29 mouse cellular contexts compared by ENCODE assay signal in the genomic region with DNA sequence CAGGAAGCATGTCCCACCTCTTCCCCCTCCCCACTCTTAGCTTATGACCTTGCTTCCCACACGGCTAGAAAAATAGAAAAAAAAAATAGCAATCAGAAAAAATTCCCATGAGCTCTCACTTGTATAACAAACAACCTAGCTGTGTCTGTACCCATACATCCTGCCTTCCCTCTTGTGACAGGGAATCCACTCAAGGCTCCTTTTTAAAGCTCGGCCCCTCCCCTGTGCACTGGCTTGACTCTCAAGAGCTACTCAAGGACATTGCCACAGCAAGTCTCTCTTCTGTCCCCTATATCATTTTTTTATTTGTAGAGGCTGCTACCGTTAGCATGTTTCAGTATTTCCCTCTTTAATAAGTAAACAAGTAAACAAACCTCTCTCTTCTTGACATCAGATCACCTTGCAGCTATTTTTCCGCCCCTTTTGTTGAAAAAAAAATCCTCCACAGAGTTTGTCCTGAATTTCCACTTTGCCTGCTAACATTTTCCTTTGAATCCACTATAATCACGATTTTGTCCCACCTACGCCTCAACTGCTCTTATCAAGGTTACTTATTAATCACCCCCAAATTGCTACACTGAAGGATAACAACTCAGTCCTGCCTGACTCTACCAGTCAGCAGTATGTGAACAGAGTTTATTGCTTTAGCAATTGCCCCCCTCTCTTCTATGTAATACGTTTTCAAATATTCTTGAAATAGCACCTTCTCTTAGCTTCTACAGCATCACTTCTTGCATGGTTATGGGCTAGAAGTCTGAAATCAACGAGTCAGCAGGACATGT.
DNase-seq lines count a peak whose midpoint lies in the region; ATAC-seq lines count a peak whose summit lies in the region.
"Had no signal": no experiment of that assay in that cellular context is flagged by ENCODE, and none has a peak within 500 bp of the region (broad histone marks: within the 10 kb centered on the region; RNA-seq: fewer than 3 reads in every experiment).

No protein-coding gene starts in this region.

- peak; percentile 8 to 42 for DNase-seq in adrenal gland, adult (ENCODE audit: inconsistent age in 2 of 2, low spot score in 1 of 2)
- no peak for DNase-seq in adrenal gland, postnatal 10 days
- no peak for DNase-seq in heart, postnatal 25 days (ENCODE audit: low spot score)
- peak; percentile 14 for DNase-seq in kidney, postnatal 14 days
- no peak for DNase-seq in kidney, adult 8-10 months
- peak; percentile 14 for DNase-seq in lung, postnatal 25 days (ENCODE audit: low spot score)
- no peak for DNase-seq in urinary bladder, postnatal 25 days (ENCODE audit: low spot score)
- DNase-seq: cerebellum, adult 11 months; cerebellum, adult 9-11 months; forebrain, postnatal 0 days; gastrocnemius, postnatal 14 days; heart, adult 18-20 months; heart, postnatal 36 days; kidney, adult 18-20 months; layer of hippocampus, adult 9-11 months; left cerebral cortex, postnatal 4 days; right cerebral cortex, postnatal 25 days; spleen, adult 18-20 months; thymus, postnatal 25 days had no signal

- H3K4me1 ChIP-seq in heart, embryonic 16.5 days (ENCODE audit: control insufficient read depth, insufficient read depth, low read length) = peaks cover 33% of the 10 kb centered on the region
- H3K4me1 ChIP-seq: embryonic facial prominence, embryonic 12.5 days; hindbrain, embryonic 15.5 days; limb, embryonic 15.5 days; midbrain, embryonic 15.5 days; neural tube, embryonic 12.5 days had no signal

- H3K9me3 ChIP-seq in heart, embryonic 16.5 days (replicated peaks; ENCODE audit: control insufficient read depth, low read length) = no peaks in the 10 kb centered on the region
- H3K9me3 ChIP-seq: embryonic facial prominence, embryonic 12.5 days; heart, embryonic 13.5 days; hindbrain, embryonic 15.5 days; limb, embryonic 15.5 days; midbrain, embryonic 15.5 days; neural tube, embryonic 12.5 days had no signal

- 0 out of 2 replicates have a peak overlapping the region, but pooled peaks have one; percentile 4 for H3K27ac ChIP-seq in heart, embryonic 16.5 days (ENCODE audit: low read length)
- H3K27ac ChIP-seq: embryonic facial prominence, embryonic 12.5 days; heart, embryonic 13.5 days; hindbrain, embryonic 15.5 days; left cerebral cortex, adult 2 months; limb, embryonic 15.5 days; liver, embryonic 14.5 days; macrophage; midbrain, embryonic 15.5 days; neural tube, embryonic 12.5 days had no signal

- no peaks in the 10 kb centered on the region for H3K27me3 ChIP-seq in heart, embryonic 16.5 days (ENCODE audit: control insufficient read depth, insufficient read depth, low read length)
- H3K27me3 ChIP-seq: embryonic facial prominence, embryonic 12.5 days; heart, embryonic 13.5 days; hindbrain, embryonic 15.5 days; limb, embryonic 15.5 days; midbrain, embryonic 15.5 days; neural tube, embryonic 12.5 days had no signal

- WGBS in heart, embryonic 16.5 days = 52% methylated on average over 8 of the region's 8 CpGs

- H3K4me2 ChIP-seq in heart, embryonic 16.5 days (ENCODE audit: low read depth, low read length) = no peak overlapping the region
- H3K4me2 ChIP-seq: embryonic facial prominence, embryonic 12.5 days; hindbrain, embryonic 15.5 days; limb, embryonic 15.5 days; midbrain, embryonic 15.5 days; neural tube, embryonic 12.5 days had no signal

- no peak for ATAC-seq in heart, embryonic 16.5 days (replicated peaks; ENCODE audit: extremely low read depth, insufficient read depth, low FRiP score)
- ATAC-seq: forebrain, postnatal 0 days; midbrain, embryonic 15.5 days had no signal

- intact Hi-C loops in heart, postnatal 25 days (cut with DNase I) = no loop called here

- H3K4me3 ChIP-seq in heart, embryonic 16.5 days (ENCODE audit: low read length) = no peak overlapping the region
- H3K4me3 ChIP-seq: embryonic facial prominence, embryonic 12.5 days; heart, embryonic 13.5 days; hindbrain, embryonic 15.5 days; left cerebral cortex, adult 2 months; limb, embryonic 15.5 days; midbrain, embryonic 15.5 days; neural tube, embryonic 12.5 days had no signal

- no peak overlapping the region for H3K9ac ChIP-seq in heart, embryonic 16.5 days (ENCODE audit: low read length)
- H3K9ac ChIP-seq: embryonic facial prominence, embryonic 12.5 days; forebrain, postnatal 0 days; heart, embryonic 13.5 days; hindbrain, embryonic 15.5 days; limb, embryonic 15.5 days; liver, embryonic 14.5 days; midbrain, embryonic 15.5 days; neural tube, embryonic 12.5 days had no signal

- no peaks in the 10 kb centered on the region for H3K36me3 ChIP-seq in heart, embryonic 16.5 days (ENCODE audit: control insufficient read depth, insufficient read depth)
- H3K36me3 ChIP-seq: embryonic facial prominence, embryonic 12.5 days; heart, embryonic 13.5 days; hindbrain, embryonic 15.5 days; limb, embryonic 15.5 days; midbrain, embryonic 15.5 days; neural tube, embryonic 12.5 days had no signal

Comparison
In these comparisons a context has a peak if more than half of its experiments do, and no peak if none do; other contexts are left out.
1. DNase-seq: peak in adrenal gland, adult (2 of 2), kidney, postnatal 14 days (single experiment) and lung, postnatal 25 days (single experiment); none in adrenal gland, postnatal 10 days (single experiment), heart, postnatal 25 days (single experiment), kidney, adult 8-10 months (0 of 2) and urinary bladder, postnatal 25 days (single experiment).